Mouse (Mus musculus) olfactory bulb, adult 2 months (tissue): ENCODE data around the gene Gpm6a. TPM values are rescaled to one million over a fixed set of nuclear protein-coding genes. Genes with fewer than 3 reads are reported as not detected.

Experiments used
- H3K27ac ChIP-seq: fragments of 200-500 bp; 2 replicates; pipeline ENCODE4 v1.5.1; 2012; ENCODE audit warnings: low read depth, low read length; ENCODE audit not compliant: insufficient read depth
- H3K4me1 ChIP-seq: fragments of 200-500 bp; 2 replicates; pipeline ENCODE4 v1.6.1; 2012; ENCODE audit warnings: low read length; ENCODE audit not compliant: control insufficient read depth, insufficient read depth
- H3K4me3 ChIP-seq: fragments of 200-500 bp; 2 replicates; pipeline ENCODE4 v1.5.1; 2012; ENCODE audit warnings: mild to moderate bottlenecking, low read depth, low read length, moderate library complexity; ENCODE audit not compliant: insufficient read depth
- CTCF ChIP-seq: fragments of 200-500 bp; IDR thresholded peaks from 2 replicates; pipeline ENCODE4 v1.5.1; 2012; ENCODE audit warnings: low read depth, mild to moderate bottlenecking, low read length, moderate library complexity; ENCODE audit not compliant: insufficient read depth
- POLR2A ChIP-seq: fragments of 200-500 bp; IDR thresholded peaks from 2 replicates; pipeline ENCODE4 v1.6.1; 2012; ENCODE audit warnings: mild to moderate bottlenecking, low read depth, low read length, moderate library complexity; ENCODE audit not compliant: insufficient read depth
- WGBS: fragments of 180-500 bp; shearing (Covaris S2); methylation state at CpG from one replicate; pipeline ENCODE4 v1.1.7; 2018; 5-methylcytosine and 5-hydroxymethylcytosine counted together
- polyA plus RNA-seq: library from polyadenylated mRNA; stranded (reverse); fragments of >200 nt; gene quantifications from 2 replicates; pipeline ENCODE4 v1.2.4, GENCODE M21; 2012; ENCODE audit warnings: low replicate concordance; ENCODE audit not compliant: missing spikeins, insufficient read depth, insufficient read length

The Gpm6a gene
- polyA plus RNA-seq, 1 experiment, result 126 TPM

DNA sequence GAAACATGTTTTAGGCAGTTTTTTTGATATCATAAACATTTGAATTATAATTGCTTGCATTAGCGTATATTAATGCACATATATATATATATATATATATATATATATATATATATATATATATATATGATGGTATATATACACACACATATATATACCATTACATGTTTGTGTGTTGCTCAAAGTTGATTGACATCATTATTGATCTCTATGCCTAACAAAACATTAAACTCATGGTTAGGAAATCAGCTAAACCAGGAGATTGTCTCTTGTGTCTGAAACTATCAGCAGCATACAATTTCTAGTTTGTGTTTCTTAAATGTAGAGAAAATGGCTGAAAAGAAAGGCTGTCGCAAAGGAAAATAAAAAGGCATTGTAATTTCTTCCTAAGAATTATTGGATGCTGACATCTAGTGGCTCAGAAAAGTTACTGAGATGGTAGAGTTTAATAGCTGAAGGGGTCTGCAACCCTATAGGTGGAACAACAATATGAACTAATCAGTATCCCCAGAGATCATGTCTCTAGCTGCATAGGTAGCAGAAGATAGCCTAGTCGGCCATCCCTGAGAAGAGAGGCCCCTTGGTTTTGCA, 149.3 kb downstream of the Gpm6a start:
- whole genome bisulfite sequencing, result 36% methylated on average over 3 of the region's 3 CpGs
- TF ChIP-seq CTCF (no peak), POLR2A (no peak)

More for the DNA sequence above, 149.3 kb downstream of the Gpm6a start:
- H3K4me3 ChIP-seq, result no peak overlapping the region
- H3K27ac ChIP-seq, result no peak overlapping the region
- H3K4me1 ChIP-seq, result no peaks in the 10 kb centered on the region

Other genes with a start within 250 kb of the Gpm6a start
- gene Wdr17, start 67.7 kb upstream of the Gpm6a start, polyA plus RNA-seq, result not detected in 2 replicates